In the genomic region with DNA sequence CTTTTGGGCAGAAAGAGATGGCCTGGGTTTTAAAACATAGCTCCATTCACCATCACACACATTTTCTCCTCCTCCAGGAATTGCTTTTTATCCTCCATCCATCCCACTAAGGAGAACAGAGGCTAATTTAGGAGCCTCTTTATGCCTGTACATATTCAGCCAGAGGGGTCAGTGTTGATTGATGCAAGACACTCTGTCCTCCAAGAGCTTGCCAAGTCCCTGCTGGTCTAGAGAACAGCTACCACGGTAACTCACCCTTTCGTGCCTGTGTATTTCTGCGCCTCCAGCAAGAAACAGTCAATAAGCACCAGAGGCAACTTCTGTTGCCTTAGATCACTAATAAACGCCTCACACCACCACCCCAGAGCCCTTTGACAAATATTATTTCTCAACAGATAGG, we compare ENCODE assay signal across 19 mouse cellular contexts.
A peak's percentile ranks its signal among the peaks of the same experiment; 100 is the strongest.
DNase-seq lines count a peak whose midpoint lies in the region; ATAC-seq and TF ChIP-seq lines count a peak whose summit lies in the region.
"Had no signal": no experiment of that assay in that cellular context is flagged by ENCODE, and none has a peak within 500 bp of the region (broad histone marks: within the 10 kb centered on the region; RNA-seq: fewer than 3 reads in every experiment).

No protein-coding gene starts in this region.

- H3K9me3 ChIP-seq in heart, embryonic 15.5 days (replicated peaks): no peaks in the 10 kb centered on the region
- H3K9me3 ChIP-seq in hindbrain, embryonic 15.5 days: no peaks in the 10 kb centered on the region
- H3K9me3 ChIP-seq in hindbrain, embryonic 11.5 days (ENCODE audit: control insufficient read depth, low read length): no peaks in the 10 kb centered on the region
- H3K9me3 ChIP-seq in lung, embryonic 15.5 days: no peaks in the 10 kb centered on the region
- no peaks in the 10 kb centered on the region for H3K9me3 ChIP-seq in stomach, postnatal 0 days (ENCODE audit: control insufficient read depth, low read length)
- H3K9me3 ChIP-seq: forebrain, embryonic 15.5 days; limb, embryonic 10.5 days had no signal

- 39% methylated on average over 4 of the region's 4 CpGs for WGBS in heart, embryonic 15.5 days
- WGBS in hindbrain, embryonic 15.5 days: 43% methylated on average over 4 of the region's 4 CpGs
- WGBS in hindbrain, embryonic 11.5 days: 71% methylated on average over 4 of the region's 4 CpGs
- WGBS in lung, embryonic 15.5 days: 41% methylated on average over 4 of the region's 4 CpGs
- WGBS in stomach, postnatal 0 days: 61% methylated on average over 4 of the region's 4 CpGs

- H3K4me2 ChIP-seq in heart, embryonic 15.5 days: no peak overlapping the region
- no peak overlapping the region for H3K4me2 ChIP-seq in hindbrain, embryonic 15.5 days
- H3K4me2 ChIP-seq in hindbrain, embryonic 11.5 days (replicated peaks; ENCODE audit: low read depth, low read length): no peak overlapping the region
- H3K4me2 ChIP-seq in lung, embryonic 15.5 days: no peak overlapping the region
- H3K4me2 ChIP-seq in stomach, postnatal 0 days (replicated peaks; ENCODE audit: low read depth): no peak overlapping the region
- H3K4me2 ChIP-seq: forebrain, embryonic 15.5 days; liver, embryonic 11.5 days had no signal

- H3K4me1 ChIP-seq in heart, embryonic 15.5 days (replicated peaks): peaks cover 6% of the 10 kb centered on the region; the same call in 1 of the 2 replicates
- H3K4me1 ChIP-seq in hindbrain, embryonic 15.5 days (replicated peaks): peaks cover 5% of the 10 kb centered on the region; the same call in 1 of the 2 replicates
- H3K4me1 ChIP-seq in hindbrain, embryonic 11.5 days (replicated peaks; ENCODE audit: control insufficient read depth, insufficient read depth, low read length): no peaks in the 10 kb centered on the region
- peaks cover 5% of the 10 kb centered on the region; the same call in 1 of the 2 replicates for H3K4me1 ChIP-seq in lung, embryonic 15.5 days
- no peaks in the 10 kb centered on the region for H3K4me1 ChIP-seq in stomach, postnatal 0 days (replicated peaks; ENCODE audit: control insufficient read depth, insufficient read depth)
- H3K4me1 ChIP-seq: limb, embryonic 10.5 days had no signal

- no peak for ATAC-seq in heart, embryonic 15.5 days (replicated peaks; ENCODE audit: insufficient number of reproducible peaks, insufficient read depth, low FRiP score, low read depth)
- ATAC-seq in hindbrain, embryonic 15.5 days (ENCODE audit: low FRiP score, low read depth): peak; percentile 56; the same call in 1 of the 2 replicates
- no peak for ATAC-seq in hindbrain, embryonic 11.5 days (ENCODE audit: low FRiP score)
- peak; percentile 67; the same call in 1 of the 2 replicates for ATAC-seq in lung, embryonic 15.5 days (ENCODE audit: borderline replicate concordance, extremely low read depth, low FRiP score, low TSS enrichment)
- ATAC-seq in stomach, postnatal 0 days (ENCODE audit: low FRiP score, low TSS enrichment): no peak
- ATAC-seq in erythroblast, adult 5-6 weeks (replicated peaks; ENCODE audit: low FRiP score, poor library complexity, severe bottlenecking): no peak
- ATAC-seq: forebrain, embryonic 15.5 days; midbrain, embryonic 16.5 days had no signal

- no peak overlapping the region for H3K9ac ChIP-seq in heart, embryonic 15.5 days
- no peak overlapping the region for H3K9ac ChIP-seq in hindbrain, embryonic 15.5 days
- no peak overlapping the region for H3K9ac ChIP-seq in hindbrain, embryonic 11.5 days (ENCODE audit: low read depth, low read length)
- no peak overlapping the region for H3K9ac ChIP-seq in lung, embryonic 15.5 days
- H3K9ac ChIP-seq in stomach, postnatal 0 days (ENCODE audit: low read length): no peak overlapping the region
- H3K9ac ChIP-seq: forebrain, embryonic 15.5 days had no signal

- no peaks in the 10 kb centered on the region for H3K36me3 ChIP-seq in heart, embryonic 15.5 days
- no peaks in the 10 kb centered on the region for H3K36me3 ChIP-seq in hindbrain, embryonic 15.5 days
- H3K36me3 ChIP-seq in hindbrain, embryonic 11.5 days (ENCODE audit: control insufficient read depth, insufficient read depth, low read length): no peaks in the 10 kb centered on the region
- no peaks in the 10 kb centered on the region for H3K36me3 ChIP-seq in lung, embryonic 15.5 days
- H3K36me3 ChIP-seq in stomach, postnatal 0 days (ENCODE audit: control insufficient read depth, insufficient read depth, low read length): no peaks in the 10 kb centered on the region
- H3K36me3 ChIP-seq: forebrain, embryonic 15.5 days; limb, embryonic 10.5 days had no signal

- H3K4me3 ChIP-seq in heart, embryonic 15.5 days: no peak overlapping the region
- H3K4me3 ChIP-seq in hindbrain, embryonic 15.5 days: no peak overlapping the region
- H3K4me3 ChIP-seq in hindbrain, embryonic 11.5 days (ENCODE audit: low read depth, low read length): no peak overlapping the region
- no peak overlapping the region for H3K4me3 ChIP-seq in lung, embryonic 15.5 days
- H3K4me3 ChIP-seq in stomach, postnatal 0 days (ENCODE audit: low read depth, low read length): no peak overlapping the region
- H3K4me3 ChIP-seq: forebrain, embryonic 15.5 days; gastrocnemius, adult 2 months; layer of hippocampus, adult 2 months; limb, embryonic 10.5 days had no signal

- 0 out of 2 replicates have a peak, but pooled peaks have one; percentile 8 for TF ChIP-seq CTCF in stomach, postnatal 0 days (IDR thresholded peaks at IDR 0.05; ENCODE audit: low read depth)

- H3K27me3 ChIP-seq in heart, embryonic 15.5 days: no peaks in the 10 kb centered on the region
- no peaks in the 10 kb centered on the region for H3K27me3 ChIP-seq in hindbrain, embryonic 15.5 days
- H3K27me3 ChIP-seq in hindbrain, embryonic 11.5 days (ENCODE audit: control insufficient read depth, insufficient read depth, low read length): no peaks in the 10 kb centered on the region
- no peaks in the 10 kb centered on the region for H3K27me3 ChIP-seq in lung, embryonic 15.5 days
- H3K27me3 ChIP-seq in stomach, postnatal 0 days (ENCODE audit: control insufficient read depth, insufficient read depth, low read length): no peaks in the 10 kb centered on the region
- H3K27me3 ChIP-seq: CH12.LX; forebrain, embryonic 15.5 days had no signal

- no peak for DNase-seq in heart, adult 11 months
- DNase-seq in hindbrain, embryonic 11.5 days (ENCODE audit: low spot score): no peak
- no peak for DNase-seq in lung, adult 18-20 months
- DNase-seq in stomach, postnatal 0 days (ENCODE audit: low spot score): no peak
- DNase-seq: adrenal gland, adult 2 months; cerebellum, adult 11 months; gastrocnemius, adult 2 months; right cerebral cortex, adult 18-20 months; thymus, adult 18-20 months had no signal

- 0 out of 2 replicates have a peak overlapping the region, but pooled peaks have one; percentile 12 for H3K27ac ChIP-seq in heart, embryonic 15.5 days
- H3K27ac ChIP-seq in hindbrain, embryonic 15.5 days (replicated peaks): no peak overlapping the region
- no peak overlapping the region for H3K27ac ChIP-seq in hindbrain, embryonic 11.5 days (ENCODE audit: low read depth, low read length)
- no peak overlapping the region for H3K27ac ChIP-seq in lung, embryonic 15.5 days
- H3K27ac ChIP-seq in stomach, postnatal 0 days (replicated peaks): no peak overlapping the region
- H3K27ac ChIP-seq: forebrain, embryonic 15.5 days; gastrocnemius, adult 2 months; layer of hippocampus, adult 2 months; limb, embryonic 10.5 days had no signal

- TF ChIP-seq EP300 in stomach, postnatal 0 days (optimal IDR thresholded peaks at IDR 0.05): no peak

Comparison
In these comparisons a context has a peak if more than half of its experiments do, and no peak if none do; other contexts are left out.
1. ATAC-seq: peak in hindbrain, embryonic 15.5 days (single experiment) and lung, embryonic 15.5 days (single experiment); none in heart, embryonic 15.5 days (single experiment), hindbrain, embryonic 11.5 days (single experiment), stomach, postnatal 0 days (single experiment) and erythroblast, adult 5-6 weeks (single experiment).